Mouse (Mus musculus): ENCODE measurements around the gene 4932438H23Rik. TPM values are rescaled to one million over a fixed set of nuclear protein-coding genes. Genes with fewer than 3 reads are reported as not detected.

The 4932438H23Rik gene
- polyA plus RNA-seq, 1 experiment from 2014 or later, result 0.34 TPM

DNA sequence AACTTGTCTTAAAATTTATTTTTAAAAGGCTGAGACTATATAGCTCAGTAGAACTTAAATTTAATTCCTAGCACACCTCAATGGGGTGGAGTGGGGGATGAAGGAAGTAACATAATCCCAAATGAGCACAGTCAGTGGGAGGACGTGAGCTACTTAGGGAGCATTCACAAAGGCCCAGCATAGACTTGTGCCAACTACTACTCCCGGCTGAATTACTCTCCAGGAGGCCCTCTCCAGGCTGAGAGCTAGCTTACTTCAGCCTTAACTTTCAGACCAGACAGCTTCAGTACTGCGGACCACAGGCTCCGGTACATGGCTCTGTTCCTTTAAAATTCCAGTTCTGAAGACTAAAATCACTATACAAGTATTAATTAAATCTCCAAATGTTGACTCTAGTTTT is 68.6 kb downstream of the 4932438H23Rik start:
- TF ChIP-seq CTCF (IDR thresholded peaks at IDR 0.05; ENCODE audit: low read depth), result no peak
- H3K36me3 ChIP-seq (ENCODE audit: control insufficient read depth, insufficient read depth), result peaks cover 85% of the 10 kb centered on the region
- no peak overlapping the region for H3K9ac ChIP-seq (ENCODE audit: low read depth, low read length)
- no peak overlapping the region for H3K27ac ChIP-seq (ENCODE audit: low read depth, low read length)
- no peaks in the 10 kb centered on the region for H3K9me3 ChIP-seq (ENCODE audit: control insufficient read depth)
- no peak overlapping the region for H3K4me3 ChIP-seq (ENCODE audit: low read depth, low read length)
- H3K4me1 ChIP-seq (replicated peaks; ENCODE audit: control insufficient read depth, insufficient read depth, low read length), result no peaks in the 10 kb centered on the region
- 92% methylated on average over 4 of the region's 4 CpGs for WGBS
- H3K27me3 ChIP-seq (replicated peaks; ENCODE audit: control insufficient read depth, insufficient read depth, low read length), result no peaks in the 10 kb centered on the region
- no peak overlapping the region for H3K4me2 ChIP-seq (replicated peaks; ENCODE audit: low read depth)
- no peak for ATAC-seq

DNA sequence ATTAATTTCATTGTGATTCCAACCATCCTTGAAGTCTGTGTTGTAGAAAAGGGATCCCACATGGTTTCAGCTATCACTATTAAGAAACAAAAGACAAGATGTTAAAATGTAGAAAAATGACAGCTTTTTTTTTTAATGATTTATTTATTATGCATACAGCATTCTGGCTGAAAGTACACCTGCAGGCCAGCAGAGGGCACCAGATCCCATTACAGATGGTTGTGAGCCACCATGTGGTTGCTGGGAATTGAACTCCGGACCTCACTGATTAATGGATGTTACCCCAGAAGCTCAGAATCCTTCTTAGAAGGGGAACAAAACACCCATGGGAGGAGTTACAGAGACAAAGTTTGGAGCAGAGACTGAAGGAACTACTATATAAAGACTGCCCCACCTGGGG is 71.5 kb downstream of the 4932438H23Rik start:
- no peak overlapping the region for H3K27ac ChIP-seq (ENCODE audit: low read depth, low read length)
- no peak overlapping the region for H3K9ac ChIP-seq (ENCODE audit: low read depth, low read length)
- no peak for ATAC-seq
- H3K9me3 ChIP-seq (ENCODE audit: control insufficient read depth), result no peaks in the 10 kb centered on the region
- no peaks in the 10 kb centered on the region for H3K27me3 ChIP-seq (replicated peaks; ENCODE audit: control insufficient read depth, insufficient read depth, low read length)
- peak; percentile 67 for TF ChIP-seq CTCF (IDR thresholded peaks at IDR 0.05; ENCODE audit: low read depth)
- H3K36me3 ChIP-seq (ENCODE audit: control insufficient read depth, insufficient read depth), result peaks cover 91% of the 10 kb centered on the region
- no peak overlapping the region for H3K4me3 ChIP-seq (ENCODE audit: low read depth, low read length)
- no peaks in the 10 kb centered on the region for H3K4me1 ChIP-seq (replicated peaks; ENCODE audit: control insufficient read depth, insufficient read depth, low read length)
- H3K4me2 ChIP-seq (replicated peaks; ENCODE audit: low read depth), result no peak overlapping the region
- 79% methylated on average over 1 of the region's 1 CpGs for WGBS

DNA sequence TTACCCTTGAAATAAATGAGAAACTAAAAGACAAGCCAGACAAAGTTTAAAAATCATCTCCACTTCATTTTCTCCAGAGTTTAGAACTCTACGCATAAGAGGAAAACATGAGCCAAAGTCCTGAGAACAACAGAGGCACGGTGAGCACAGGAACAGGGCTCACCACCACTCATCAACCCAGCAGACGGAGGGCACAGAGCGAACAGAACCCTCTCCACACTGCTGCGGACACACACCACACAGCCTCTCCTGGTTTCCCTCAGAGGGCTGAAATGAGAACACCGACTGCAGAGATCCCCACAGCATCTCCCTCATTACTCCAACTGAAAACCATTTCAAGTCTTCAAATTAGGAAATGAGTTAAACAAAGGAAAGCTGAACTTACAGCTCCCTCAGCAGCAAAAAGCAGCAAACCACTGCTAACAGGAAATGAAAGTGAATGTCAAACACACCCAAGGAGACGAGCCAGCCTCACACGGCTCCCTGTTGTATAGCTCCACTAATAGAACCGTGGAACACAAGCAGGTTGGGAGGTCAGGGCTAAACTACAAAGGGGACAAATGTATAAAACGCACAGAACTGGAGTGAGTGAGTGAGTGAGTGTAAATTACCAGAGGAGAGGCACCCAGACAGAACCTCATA is 74.0 kb downstream of the 4932438H23Rik start:
- 86% methylated on average over 10 of the region's 10 CpGs for WGBS
- H3K36me3 ChIP-seq (ENCODE audit: control insufficient read depth, insufficient read depth), result peaks cover 79% of the 10 kb centered on the region
- H3K27ac ChIP-seq (ENCODE audit: low read depth, low read length), result no peak overlapping the region
- H3K4me3 ChIP-seq (ENCODE audit: low read depth, low read length), result no peak overlapping the region
- no peak for ATAC-seq
- H3K4me2 ChIP-seq (replicated peaks; ENCODE audit: low read depth), result no peak overlapping the region
- H3K27me3 ChIP-seq (replicated peaks; ENCODE audit: control insufficient read depth, insufficient read depth, low read length), result no peaks in the 10 kb centered on the region
- no peak for TF ChIP-seq CTCF (IDR thresholded peaks at IDR 0.05; ENCODE audit: low read depth)
- H3K9me3 ChIP-seq (ENCODE audit: control insufficient read depth), result no peaks in the 10 kb centered on the region
- H3K9ac ChIP-seq (ENCODE audit: low read depth, low read length), result no peak overlapping the region
- no peaks in the 10 kb centered on the region for H3K4me1 ChIP-seq (replicated peaks; ENCODE audit: control insufficient read depth, insufficient read depth, low read length)

DNA sequence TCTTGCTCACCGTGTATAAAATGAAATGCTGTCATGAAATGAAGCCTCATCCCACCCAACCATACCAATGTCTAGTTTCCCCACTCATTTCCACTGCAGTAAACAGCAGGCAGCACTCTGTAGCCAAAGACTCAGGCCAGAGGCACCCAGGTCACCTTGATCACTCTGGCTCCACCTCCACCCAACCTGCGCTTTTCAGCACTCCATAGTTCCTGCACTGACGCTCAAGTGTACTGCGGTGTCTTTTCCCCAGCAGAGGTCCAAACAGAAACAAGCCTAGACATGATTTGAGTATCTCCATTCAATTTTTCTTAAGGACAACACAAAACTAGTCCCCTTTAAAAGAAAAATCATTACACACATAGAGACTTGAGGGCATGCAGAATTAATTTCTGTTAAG is 75.4 kb downstream of the 4932438H23Rik start:
- Histone ChIP-seq H3K36me3 (ENCODE audit: control insufficient read depth, insufficient read depth) (peaks cover 77% of the 10 kb centered on the region), H3K9ac (ENCODE audit: low read depth, low read length) (no peak overlapping the region), H3K27ac (ENCODE audit: low read depth, low read length) (no peak overlapping the region), H3K9me3 (ENCODE audit: control insufficient read depth) (no peaks in the 10 kb centered on the region), H3K27me3 (replicated peaks; ENCODE audit: control insufficient read depth, insufficient read depth, low read length) (no peaks in the 10 kb centered on the region), H3K4me3 (ENCODE audit: low read depth, low read length) (no peak overlapping the region), H3K4me2 (replicated peaks; ENCODE audit: low read depth) (no peak overlapping the region), H3K4me1 (replicated peaks; ENCODE audit: control insufficient read depth, insufficient read depth, low read length) (no peaks in the 10 kb centered on the region)
- no peak for ATAC-seq
- WGBS, result 95% methylated on average over 4 of the region's 4 CpGs
- TF ChIP-seq CTCF (IDR thresholded peaks at IDR 0.05; ENCODE audit: low read depth), result no peak

DNA sequence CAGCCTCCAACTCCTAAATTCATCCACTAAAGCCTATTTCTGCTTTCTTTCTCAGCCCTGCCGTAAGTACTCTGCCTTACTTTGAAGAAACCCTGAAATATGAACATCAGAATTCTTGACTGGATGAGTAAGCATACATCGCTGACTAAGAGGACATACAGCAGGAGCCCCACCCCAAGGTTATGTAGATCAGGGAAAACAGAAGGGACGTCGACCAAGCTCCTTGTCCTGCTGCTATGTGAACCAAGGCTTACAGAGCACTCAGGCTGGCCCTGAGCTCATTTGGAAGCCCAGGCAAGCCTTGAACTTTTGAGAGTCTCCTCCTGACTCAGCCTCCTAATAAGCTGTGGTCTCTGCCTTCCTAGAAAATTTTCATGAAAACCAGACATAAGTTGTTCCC is 79.2 kb downstream of the 4932438H23Rik start:
- peaks cover 50% of the 10 kb centered on the region for H3K36me3 ChIP-seq (ENCODE audit: control insufficient read depth, insufficient read depth)
- no peak overlapping the region for H3K9ac ChIP-seq (ENCODE audit: low read depth, low read length)
- no peaks in the 10 kb centered on the region for H3K27me3 ChIP-seq (replicated peaks; ENCODE audit: control insufficient read depth, insufficient read depth, low read length)
- no peaks in the 10 kb centered on the region for H3K9me3 ChIP-seq (ENCODE audit: control insufficient read depth)
- H3K4me2 ChIP-seq (replicated peaks; ENCODE audit: low read depth), result no peak overlapping the region
- WGBS, result 83% methylated on average over 4 of the region's 4 CpGs
- no peak for TF ChIP-seq CTCF (IDR thresholded peaks at IDR 0.05; ENCODE audit: low read depth)
- no peaks in the 10 kb centered on the region for H3K4me1 ChIP-seq (replicated peaks; ENCODE audit: control insufficient read depth, insufficient read depth, low read length)
- no peak for ATAC-seq
- no peak overlapping the region for H3K4me3 ChIP-seq (ENCODE audit: low read depth, low read length)
- H3K27ac ChIP-seq (ENCODE audit: low read depth, low read length), result no peak overlapping the region

DNA sequence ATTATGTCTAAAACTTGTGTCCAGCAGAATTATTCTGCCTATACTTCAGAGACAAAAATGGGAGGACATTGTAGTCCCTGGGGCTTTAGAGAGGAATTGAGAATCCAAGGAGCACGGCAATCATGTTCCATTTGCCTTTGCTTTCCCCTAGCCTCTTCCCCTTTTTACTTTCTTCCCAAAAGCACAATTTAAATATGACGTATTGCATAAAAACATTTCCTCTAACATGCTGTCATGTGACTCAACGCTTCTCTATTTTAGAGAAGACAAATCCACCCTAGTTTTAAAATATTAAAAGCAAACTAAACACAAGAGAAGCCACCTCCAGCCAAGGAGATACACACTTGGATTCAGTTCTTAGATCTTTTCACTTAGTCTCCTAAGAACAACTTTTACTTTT is 83.1 kb downstream of the 4932438H23Rik start:
- ATAC-seq, result no peak
- TF ChIP-seq CTCF (IDR thresholded peaks at IDR 0.05; ENCODE audit: low read depth), result no peak
- WGBS, result 21% methylated on average over 3 of the region's 3 CpGs
- peak overlapping the region; percentile 82 for H3K4me2 ChIP-seq (replicated peaks; ENCODE audit: low read depth)
- peaks cover 22% of the 10 kb centered on the region for H3K36me3 ChIP-seq (ENCODE audit: control insufficient read depth, insufficient read depth)
- H3K9ac ChIP-seq (ENCODE audit: low read depth, low read length), result peak overlapping the region; percentile 3; the same call in 1 of the 2 replicates
- no peaks in the 10 kb centered on the region for H3K9me3 ChIP-seq (ENCODE audit: control insufficient read depth)
- no peaks in the 10 kb centered on the region for H3K27me3 ChIP-seq (replicated peaks; ENCODE audit: control insufficient read depth, insufficient read depth, low read length)
- H3K4me1 ChIP-seq (replicated peaks; ENCODE audit: control insufficient read depth, insufficient read depth, low read length), result 0 out of 2 replicates have a peak, but pooled peaks cover 3% of the 10 kb centered on the region
- peak overlapping the region; percentile 66 for H3K4me3 ChIP-seq (ENCODE audit: low read depth, low read length)
- H3K27ac ChIP-seq (ENCODE audit: low read depth, low read length), result peak overlapping the region; percentile 92
